Mouse (Mus musculus) lung, embryonic 16.5 days (tissue): Measurements from ENCODE around the gene Hist2h3c1. TPM values are rescaled to one million over a fixed set of nuclear protein-coding genes. Genes with fewer than 3 reads are reported as not detected.
"Not testable (repeated sequence)": the region's sequence is repeated elsewhere in the genome, so short reads cannot be mapped to it uniquely, and the experiment has no call there.

Experiments
- ATAC-seq: fragments of 200-750 bp; cut with Nextera tagmentation; 2 replicates; pipeline ENCODE4 v1.8.0; 2017; ENCODE audit warnings: low read depth, mild to moderate bottlenecking, moderate library complexity
- H3K27ac ChIP-seq: fragments of 300-500 bp; sonication (generic); 2 replicates; pipeline ENCODE4 v1.5.1; 2014; ENCODE audit warnings: mild to moderate bottlenecking, control low read depth, low read length
- H3K27me3 ChIP-seq: fragments of 300-500 bp; sonication (generic); 2 replicates; pipeline ENCODE4 v1.6.1; 2014; ENCODE audit warnings: low read depth, low read length, mixed read lengths; ENCODE audit not compliant: control insufficient read depth, insufficient read depth
- H3K36me3 ChIP-seq: fragments of 300-500 bp; sonication (generic); 2 replicates; pipeline ENCODE4 v1.6.1; 2014; ENCODE audit warnings: low read length; ENCODE audit not compliant: control insufficient read depth, insufficient read depth
- H3K4me1 ChIP-seq: fragments of 300-500 bp; sonication (generic); replicated peaks from 2 replicates; pipeline ENCODE4 v1.6.1; 2014; ENCODE audit warnings: low read length, mixed read lengths; ENCODE audit not compliant: control insufficient read depth, insufficient read depth
- H3K4me2 ChIP-seq: fragments of 300-500 bp; sonication (generic); 2 replicates; pipeline ENCODE4 v1.6.1; 2014; ENCODE audit warnings: low read depth, low read length, control low read depth
- H3K4me3 ChIP-seq: fragments of 300-500 bp; sonication (generic); 2 replicates; pipeline ENCODE4 v1.5.1; 2014; ENCODE audit warnings: mild to moderate bottlenecking, low read length, control low read depth
- H3K9ac ChIP-seq: fragments of 300-500 bp; sonication (generic); 2 replicates; pipeline ENCODE4 v1.6.1; 2014; ENCODE audit warnings: low read length, control low read depth
- H3K9me3 ChIP-seq: fragments of 300-500 bp; sonication (generic); 2 replicates; pipeline ENCODE4 v1.6.1; 2016; ENCODE audit warnings: low read length; ENCODE audit not compliant: control insufficient read depth
- WGBS: fragments of 180-500 bp; shearing (Covaris S2); extraction: QIAGEN DNeasy Blood & Tissue Kit; methylation state at CpG from one replicate; pipeline ENCODE4 v1.1.7; 2014; 5-methylcytosine and 5-hydroxymethylcytosine counted together
- polyA plus RNA-seq: library from polyadenylated mRNA; unstranded; fragments of >200 nt; fragmentation: Nextera tagmentation; extraction: Ambion mirVana; gene quantifications from 2 replicates; pipeline ENCODE4 v1.2.1, GENCODE M21; 2015

The Hist2h3c1 gene
- polyA plus RNA-seq, 1 experiment from 2014 or later, result 2.3 TPM

- not testable (repeated sequence) for H3K36me3 ChIP-seq, H3K9me3 ChIP-seq, H3K27me3 ChIP-seq
- Histone ChIP-seq H3K4me1 (peaks cover 20% of the 10 kb centered on the region), H3K27ac (peak overlapping the region; percentile 99), H3K9ac (peak overlapping the region; percentile 87), H3K4me3 (peak overlapping the region; percentile 74), H3K4me2 (peak overlapping the region; percentile 78)
- peak; percentile 7 for ATAC-seq
- WGBS, result 0% methylated on average over 26 of the region's 47 CpGs
Measured at GRCm38 (mm10) chr3:96220131-96220764, 26.2 kb upstream of the Hist2h3c1 start.

GRCm38 (mm10) chr3:96220765-96221639, 25.5 kb upstream of the Hist2h3c1 start, which contains the start of the genes Hist2h2ac and Hist2h2be:
TSS of gene Hist2h2ac (minus strand) at chr3:96220880.
TSS of gene Hist2h2be (plus strand) at chr3:96221119.
- Histone ChIP-seq H3K4me1 (peaks cover 20% of the 10 kb centered on the region), H3K36me3 (no peaks in the 10 kb centered on the region), H3K27ac (peak within 1 kb of the TSS; percentile 99), H3K9me3 (no peaks in the 10 kb centered on the region), H3K27me3 (no peaks in the 10 kb centered on the region), H3K4me2 (peak within 1 kb of the TSS; percentile 78), H3K4me3 (peak within 1 kb of the TSS; percentile 74), H3K9ac (peak within 1 kb of the TSS; percentile 87)
- peak; percentile 94 for ATAC-seq
- WGBS, result under 1% methylated on average over 43 of the region's 43 CpGs

- no peaks in the 10 kb centered on the region for H3K9me3 ChIP-seq
- H3K4me2 ChIP-seq, result peak overlapping the region; percentile 78
- H3K27me3 ChIP-seq, result no peaks in the 10 kb centered on the region
- peak overlapping the region; percentile 74 for H3K4me3 ChIP-seq
- WGBS, result 20% methylated on average over 9 of the region's 9 CpGs
- no peaks in the 10 kb centered on the region for H3K36me3 ChIP-seq
- peaks cover 20% of the 10 kb centered on the region for H3K4me1 ChIP-seq
- peak overlapping the region; percentile 99 for H3K27ac ChIP-seq
- H3K9ac ChIP-seq, result peak overlapping the region; percentile 87
- ATAC-seq, result no peak
Measured at GRCm38 (mm10) chr3:96221640-96222038, 24.8 kb upstream of the Hist2h3c1 start.

GRCm38 (mm10) chr3:96222774-96223173, 23.7 kb upstream of the Hist2h3c1 start:
- Histone ChIP-seq H3K4me2 (peak overlapping the region; percentile 78), H3K9ac (no peak overlapping the region), H3K4me3 (no peak overlapping the region), H3K9me3 (no peaks in the 10 kb centered on the region), H3K36me3 (no peaks in the 10 kb centered on the region), H3K27me3 (no peaks in the 10 kb centered on the region), H3K27ac (no peak overlapping the region), H3K4me1 (peaks cover 22% of the 10 kb centered on the region)
- no peak for ATAC-seq
- 88% methylated on average over 4 of the region's 4 CpGs for WGBS

- no peaks in the 10 kb centered on the region for H3K27me3 ChIP-seq
- no peak overlapping the region for H3K9ac ChIP-seq
- H3K36me3 ChIP-seq, result no peaks in the 10 kb centered on the region
- no peak overlapping the region for H3K4me3 ChIP-seq
- H3K9me3 ChIP-seq, result no peaks in the 10 kb centered on the region
- ATAC-seq, result no peak
- H3K27ac ChIP-seq, result no peak overlapping the region
- H3K4me2 ChIP-seq, result no peak overlapping the region
- 51% methylated on average over 2 of the region's 2 CpGs for WGBS
- peaks cover 15% of the 10 kb centered on the region for H3K4me1 ChIP-seq
Measured at GRCm38 (mm10) chr3:96225421-96225820, 21.1 kb upstream of the Hist2h3c1 start.

- H3K4me2 ChIP-seq, result no peak overlapping the region
- H3K9me3 ChIP-seq, result no peaks in the 10 kb centered on the region
- peak; percentile 16; the same call in 1 of the 2 replicates for ATAC-seq
- no peaks in the 10 kb centered on the region for H3K27me3 ChIP-seq
- H3K4me3 ChIP-seq, result no peak overlapping the region
- no peak overlapping the region for H3K27ac ChIP-seq
- peaks cover 15% of the 10 kb centered on the region for H3K4me1 ChIP-seq
- 0 out of 2 replicates have a peak overlapping the region, but pooled peaks have one; percentile 20 for H3K9ac ChIP-seq
- H3K36me3 ChIP-seq, result no peaks in the 10 kb centered on the region
- 44% methylated on average over 8 of the region's 8 CpGs for WGBS
Measured at GRCm38 (mm10) chr3:96226695-96227648, 19.5 kb upstream of the Hist2h3c1 start.

- H3K4me2 ChIP-seq, result no peak overlapping the region
- peaks cover 4% of the 10 kb centered on the region for H3K4me1 ChIP-seq
- WGBS, result 55% methylated on average over 2 of the region's 2 CpGs
- no peaks in the 10 kb centered on the region for H3K36me3 ChIP-seq
- ATAC-seq, result no peak
- H3K9ac ChIP-seq, result no peak overlapping the region
- H3K9me3 ChIP-seq, result no peaks in the 10 kb centered on the region
- H3K4me3 ChIP-seq, result no peak overlapping the region
- H3K27me3 ChIP-seq, result no peaks in the 10 kb centered on the region
- no peak overlapping the region for H3K27ac ChIP-seq
Measured at GRCm38 (mm10) chr3:96228828-96229227, 17.7 kb upstream of the Hist2h3c1 start.

- 77% methylated on average over 2 of the region's 2 CpGs for WGBS
- ATAC-seq, result no peak
- H3K36me3 ChIP-seq, result no peaks in the 10 kb centered on the region
- H3K4me2 ChIP-seq, result no peak overlapping the region
- H3K9ac ChIP-seq, result no peak overlapping the region
- H3K4me1 ChIP-seq, result peaks cover 4% of the 10 kb centered on the region
- no peak overlapping the region for H3K4me3 ChIP-seq
- no peak overlapping the region for H3K27ac ChIP-seq
- H3K27me3 ChIP-seq, result no peaks in the 10 kb centered on the region
- no peaks in the 10 kb centered on the region for H3K9me3 ChIP-seq
Measured at GRCm38 (mm10) chr3:96230404-96230803, 16.1 kb upstream of the Hist2h3c1 start.
